Mouse (Mus musculus) sigmoid colon, adult 10 weeks (tissue): Measurements from ENCODE around the gene Prkd2. TPM values are rescaled to one million over a fixed set of nuclear protein-coding genes. Genes with fewer than 3 reads are reported as not detected.

Experiments used
- polyA plus RNA-seq: library from polyadenylated mRNA; stranded (reverse); fragments of 350-450 nt; fragmentation: Illumina TruSeq; extraction: RNeasy Lipid Tissue Mini Kit (QIAGEN cat#74804); gene quantifications from one replicate; pipeline ENCODE4 v1.2.3, GENCODE M21; 2014; ENCODE audit warnings: low read depth, low replicate concordance

Prkd2 gene
- polyA plus RNA-seq: 1.7 TPM

DNA sequence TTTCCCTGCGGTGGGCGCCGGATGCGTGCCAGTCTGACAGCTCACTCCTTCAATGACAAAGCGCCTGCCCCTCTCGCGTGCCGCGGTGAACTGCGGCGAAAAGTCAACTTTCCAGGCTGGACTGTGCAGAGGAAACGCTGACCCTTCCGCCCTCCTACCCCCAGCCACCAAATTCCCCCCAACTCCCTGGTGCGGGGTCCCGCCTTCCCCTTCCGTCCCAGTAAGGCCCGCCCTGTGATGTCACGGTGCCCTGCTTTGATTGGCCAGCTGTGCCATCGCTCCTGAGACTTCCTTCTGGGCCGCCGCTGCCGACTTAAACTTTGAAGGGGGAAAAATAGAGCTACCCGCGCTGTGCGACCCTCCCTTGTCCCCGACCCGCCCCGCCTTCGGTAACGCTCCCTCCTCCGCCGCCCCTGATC is at the start of gene Prkd2:
TSS of gene Prkd2 (plus strand) at position 258 of the 419 bp plus-strand sequence.

GRCm38 (mm10) chr7:16815351-16815941 is 27.3 kb upstream of the Prkd2 start, which contains the start of gene Strn4:
Gene Strn4, plus strand, starts transcription at chr7:16815889.

DNA sequence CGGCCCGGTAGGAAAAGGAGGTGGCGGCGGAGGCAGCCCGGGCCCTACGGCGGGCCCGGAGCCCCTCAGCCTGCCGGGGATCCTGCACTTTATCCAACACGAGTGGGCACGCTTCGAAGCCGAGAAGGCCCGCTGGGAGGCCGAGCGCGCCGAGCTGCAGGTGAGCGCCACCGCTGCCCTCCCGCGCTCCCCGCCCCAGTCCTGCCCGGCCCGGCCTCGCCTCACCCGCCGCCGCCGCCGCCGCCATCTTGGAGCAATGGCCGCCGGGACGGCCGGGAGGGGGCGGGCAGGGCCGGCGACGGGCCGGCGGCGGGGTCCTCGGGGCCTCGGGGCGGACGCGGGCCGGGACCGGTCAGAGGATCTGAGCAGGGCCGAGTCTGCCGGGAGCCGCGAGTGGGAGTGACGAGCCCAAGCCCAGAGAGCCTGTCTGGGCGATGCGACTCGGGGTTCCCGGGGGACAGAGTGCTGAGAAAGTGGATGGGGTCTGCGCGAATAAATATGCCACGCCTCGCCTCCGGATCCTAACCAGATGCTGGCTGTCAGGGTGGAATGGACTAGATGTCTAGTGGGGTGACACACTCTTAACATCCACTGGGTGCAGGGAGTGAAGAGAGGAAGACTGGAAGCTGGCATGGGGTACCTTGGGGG is 26.1 kb upstream of the Prkd2 start, which contains the start of gene Fkrp:
TSS of gene Fkrp (minus strand) at position 258 of the 648 bp plus-strand sequence.

DNA sequence AGATGAGACGGTGACA is 32.4 kb downstream of the Prkd2 start, which contains the start of gene Dact3:
TSS of gene Dact3 (plus strand) at position 8 of the 16 bp plus-strand sequence.

GRCm38 (mm10) chr7:16891641-16892351 is 49.1 kb downstream of the Prkd2 start, which contains the start of gene Gng8:
Gene Gng8, plus strand, starts transcription at chr7:16891786.

GRCm38 (mm10) chr7:16906281-16906680 is 63.6 kb downstream of the Prkd2 start, which contains the start of gene Ptgir:
Gene Ptgir, plus strand, starts transcription at chr7:16906490.

Other genes starting within 250 kb of the Prkd2 start
- 28.1 TPM for gene Arhgap35, start 227.9 kb upstream of the Prkd2 start, polyA plus RNA-seq
- not detected for gene Ceacam15, start 167.2 kb upstream of the Prkd2 start, polyA plus RNA-seq
- gene Ceacam9, start 121.0 kb upstream of the Prkd2 start, polyA plus RNA-seq: not detected
- 57.7 TPM for gene Ap2s1, start 104.5 kb upstream of the Prkd2 start, polyA plus RNA-seq
- gene Slc1a5, start 61.6 kb upstream of the Prkd2 start, polyA plus RNA-seq: 66.4 TPM
- 30.5 TPM for gene Strn4, start 27.0 kb upstream of the Prkd2 start, polyA plus RNA-seq
- gene Fkrp, start 26.2 kb upstream of the Prkd2 start, polyA plus RNA-seq: 6.5 TPM
- gene Dact3, start 32.4 kb downstream of the Prkd2 start, polyA plus RNA-seq: 3.0 TPM
- gene Gng8, start 48.9 kb downstream of the Prkd2 start, polyA plus RNA-seq: 0.88 TPM
- 1.1 TPM for gene Ptgir, start 63.6 kb downstream of the Prkd2 start, polyA plus RNA-seq
- gene Calm3, start 81.2 kb downstream of the Prkd2 start, polyA plus RNA-seq: 52.1 TPM
- gene Pnmal2, start 101.8 kb downstream of the Prkd2 start, polyA plus RNA-seq: 0.66 TPM
- gene Pnmal1, start 116.8 kb downstream of the Prkd2 start, polyA plus RNA-seq: 0.95 TPM
- 0.69 TPM for gene Gm42372, start 140.2 kb downstream of the Prkd2 start, polyA plus RNA-seq
- 0.66 TPM for gene Ccdc8, start 149.8 kb downstream of the Prkd2 start, polyA plus RNA-seq
- 17.6 TPM for gene Ppp5c, start 185.0 kb downstream of the Prkd2 start, polyA plus RNA-seq
- gene Hif3a, start 219.5 kb downstream of the Prkd2 start, polyA plus RNA-seq: 5.7 TPM
- 0.19 TPM for gene Psg16, start 231.1 kb downstream of the Prkd2 start, polyA plus RNA-seq